Mouse (Mus musculus): ENCODE measurements around the gene Nudt15. TPM values are rescaled to one million over a fixed set of nuclear protein-coding genes. Genes with fewer than 3 reads are reported as not detected.

Nudt15 gene
- polyA plus RNA-seq, 1 experiment from 2014 or later: 7.9 TPM

DNA sequence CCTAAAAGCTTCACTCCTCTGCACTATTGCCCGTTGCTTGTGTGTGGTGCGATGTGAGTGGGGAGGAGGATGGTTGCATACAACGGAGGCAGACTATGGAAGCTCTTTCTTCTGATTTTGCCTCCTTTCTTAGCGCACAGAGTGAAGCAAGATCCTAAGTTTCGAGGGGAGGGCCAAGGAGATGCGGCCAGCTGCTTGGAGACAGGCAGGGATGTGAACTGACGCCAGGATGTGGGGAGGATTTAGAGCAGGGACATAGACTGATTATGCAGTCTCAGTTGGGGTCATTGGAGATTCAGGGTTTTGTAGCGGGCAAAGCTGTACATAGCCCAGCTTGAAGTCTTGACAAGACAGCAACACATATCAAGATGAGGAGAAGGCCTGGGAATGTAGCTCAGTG is 41.8 kb downstream of the Nudt15 start:
- Histone ChIP-seq H3K9ac (no peak overlapping the region), H3K9me3 (replicated peaks) (no peaks in the 10 kb centered on the region), H3K4me3 (no peak overlapping the region), H3K27ac (no peak overlapping the region), H3K4me1 (peaks cover 35% of the 10 kb centered on the region), H3K4me2 (no peak overlapping the region), H3K36me3 (ENCODE audit: poor library complexity, severe bottlenecking) (no peaks in the 10 kb centered on the region), H3K27me3 (no peaks in the 10 kb centered on the region)
- ATAC-seq: no peak
- 60% methylated on average over 8 of the region's 8 CpGs for WGBS

DNA sequence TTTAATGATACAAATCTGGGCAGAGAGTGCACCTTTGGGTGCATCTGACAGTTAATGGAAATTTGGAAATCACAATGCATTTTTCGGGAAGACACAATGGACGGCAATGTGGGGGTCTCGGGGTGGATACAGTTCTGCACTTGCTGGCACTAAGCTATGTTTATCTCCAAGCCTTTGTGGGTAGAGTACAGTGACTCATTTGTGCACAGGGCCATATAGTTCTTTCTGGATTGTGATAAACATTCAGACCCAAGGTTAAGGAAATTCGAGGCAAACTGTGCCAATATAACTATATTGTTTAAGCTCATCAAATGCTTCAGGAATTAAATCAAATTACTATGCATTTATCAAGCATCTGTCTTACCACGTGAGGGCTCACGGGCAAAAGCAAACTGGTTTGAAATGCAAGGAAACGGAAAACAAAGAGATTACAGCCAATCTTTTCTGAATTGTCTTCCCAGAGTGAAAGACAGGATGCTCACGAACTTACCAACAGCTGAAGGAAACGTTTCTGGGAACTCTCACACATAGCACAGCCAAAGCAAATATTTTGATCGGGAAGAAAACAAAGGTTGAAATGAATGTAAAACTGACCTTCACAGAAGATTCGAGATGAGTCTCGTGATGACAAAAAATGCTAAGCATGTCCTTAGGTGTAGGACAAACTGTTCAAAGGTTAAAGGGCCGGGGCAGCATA is 44.7 kb downstream of the Nudt15 start:
- peaks cover 26% of the 10 kb centered on the region for H3K4me1 ChIP-seq
- no peaks in the 10 kb centered on the region for H3K36me3 ChIP-seq (ENCODE audit: poor library complexity, severe bottlenecking)
- H3K27ac ChIP-seq: peak overlapping the region; percentile 80
- H3K4me3 ChIP-seq: no peak overlapping the region
- WGBS: 49% methylated on average over 13 of the region's 13 CpGs
- H3K27me3 ChIP-seq: no peaks in the 10 kb centered on the region
- H3K4me2 ChIP-seq: peak overlapping the region; percentile 20
- ATAC-seq: peak; percentile 81
- 0 out of 2 replicates have a peak overlapping the region, but pooled peaks have one; percentile 26 for H3K9ac ChIP-seq
- no peaks in the 10 kb centered on the region for H3K9me3 ChIP-seq (replicated peaks)

DNA sequence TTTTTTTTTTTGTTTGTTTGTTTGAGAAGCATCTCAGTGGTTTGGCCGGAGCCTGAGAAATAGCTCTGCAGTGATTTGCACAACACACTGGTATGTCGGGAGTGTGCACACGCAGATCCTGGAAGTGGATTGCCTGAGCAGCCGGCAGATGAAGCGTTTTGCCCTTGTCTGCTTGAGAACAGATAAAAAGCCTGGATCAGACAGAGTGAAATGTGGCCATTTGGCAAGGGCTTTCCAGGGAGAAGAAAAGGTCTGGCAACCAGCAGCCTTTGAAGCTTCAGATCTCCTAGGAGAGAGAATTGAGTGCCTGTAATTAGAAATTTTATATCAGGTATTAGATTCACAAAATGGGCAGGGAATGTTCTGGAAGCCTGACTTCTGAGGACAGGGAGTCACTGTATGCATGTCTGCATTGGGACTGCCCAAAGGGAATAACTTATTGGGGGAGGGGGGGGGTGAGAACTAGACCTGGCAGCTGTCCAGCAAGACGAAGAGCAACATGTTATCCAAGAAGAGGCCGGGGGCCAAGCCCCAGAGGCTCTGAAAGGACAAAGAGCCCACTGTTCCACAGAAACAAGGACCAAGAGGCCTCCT is 45.4 kb downstream of the Nudt15 start:
- Histone ChIP-seq H3K36me3 (ENCODE audit: poor library complexity, severe bottlenecking) (no peaks in the 10 kb centered on the region), H3K9ac (0 out of 2 replicates have a peak overlapping the region, but pooled peaks have one; percentile 26), H3K27ac (peak overlapping the region; percentile 80), H3K4me2 (peak overlapping the region; percentile 20), H3K9me3 (replicated peaks) (no peaks in the 10 kb centered on the region), H3K4me3 (no peak overlapping the region), H3K4me1 (peaks cover 26% of the 10 kb centered on the region), H3K27me3 (no peaks in the 10 kb centered on the region)
- WGBS: 20% methylated on average over 7 of the region's 7 CpGs
- ATAC-seq: peak; percentile 80

DNA sequence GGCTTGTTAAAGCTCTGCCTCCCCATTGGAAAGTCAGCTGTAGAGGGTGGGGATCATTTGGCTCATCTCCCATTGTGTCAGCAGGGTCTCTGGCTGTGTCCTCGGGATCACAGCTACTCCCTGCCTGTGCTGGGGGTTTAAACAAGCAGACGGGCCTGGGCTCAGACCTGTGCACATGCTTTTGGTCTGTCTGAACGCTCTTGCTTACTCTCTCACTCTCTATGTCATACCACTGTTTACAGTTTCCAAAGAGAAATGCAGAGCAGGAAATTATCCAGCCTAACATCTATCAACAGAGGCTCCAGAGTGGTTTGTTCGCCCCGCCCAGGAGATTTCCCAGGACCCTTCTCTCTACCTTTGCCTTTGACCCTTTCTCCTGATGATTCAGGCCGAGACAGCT is 46.3 kb downstream of the Nudt15 start:
- Histone ChIP-seq H3K4me2 (no peak overlapping the region), H3K9ac (no peak overlapping the region), H3K4me1 (peaks cover 26% of the 10 kb centered on the region), H3K27ac (peak overlapping the region; percentile 65), H3K9me3 (replicated peaks) (no peaks in the 10 kb centered on the region), H3K4me3 (no peak overlapping the region), H3K36me3 (ENCODE audit: poor library complexity, severe bottlenecking) (no peaks in the 10 kb centered on the region), H3K27me3 (no peaks in the 10 kb centered on the region)
- WGBS: 76% methylated on average over 6 of the region's 6 CpGs
- ATAC-seq: no peak

DNA sequence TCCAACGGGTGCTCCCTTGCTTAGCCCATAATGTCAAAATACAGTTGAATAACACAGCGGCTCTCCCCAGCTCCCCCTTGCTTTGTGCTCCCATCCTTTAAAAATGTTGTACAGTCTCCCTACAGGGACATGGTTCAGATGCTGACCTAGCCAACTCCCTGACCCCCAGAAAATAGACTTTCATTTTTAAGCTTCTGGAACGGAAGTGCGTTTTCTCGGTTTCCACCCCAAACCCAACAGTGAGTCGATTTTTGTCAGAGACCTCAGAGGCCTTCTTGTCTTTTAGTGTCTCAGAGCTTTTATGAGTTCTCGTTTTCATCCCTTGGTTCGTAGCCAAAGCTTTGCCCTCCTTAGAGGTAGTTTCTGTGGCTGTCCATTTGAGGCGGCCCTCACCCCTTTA is 46.8 kb downstream of the Nudt15 start:
- H3K9me3 ChIP-seq (replicated peaks): no peaks in the 10 kb centered on the region
- no peaks in the 10 kb centered on the region for H3K36me3 ChIP-seq (ENCODE audit: poor library complexity, severe bottlenecking)
- peaks cover 26% of the 10 kb centered on the region for H3K4me1 ChIP-seq
- H3K27me3 ChIP-seq: no peaks in the 10 kb centered on the region
- no peak overlapping the region for H3K4me2 ChIP-seq
- H3K9ac ChIP-seq: no peak overlapping the region
- H3K27ac ChIP-seq: no peak overlapping the region
- no peak for ATAC-seq
- H3K4me3 ChIP-seq: no peak overlapping the region
- 88% methylated on average over 9 of the region's 9 CpGs for WGBS

DNA sequence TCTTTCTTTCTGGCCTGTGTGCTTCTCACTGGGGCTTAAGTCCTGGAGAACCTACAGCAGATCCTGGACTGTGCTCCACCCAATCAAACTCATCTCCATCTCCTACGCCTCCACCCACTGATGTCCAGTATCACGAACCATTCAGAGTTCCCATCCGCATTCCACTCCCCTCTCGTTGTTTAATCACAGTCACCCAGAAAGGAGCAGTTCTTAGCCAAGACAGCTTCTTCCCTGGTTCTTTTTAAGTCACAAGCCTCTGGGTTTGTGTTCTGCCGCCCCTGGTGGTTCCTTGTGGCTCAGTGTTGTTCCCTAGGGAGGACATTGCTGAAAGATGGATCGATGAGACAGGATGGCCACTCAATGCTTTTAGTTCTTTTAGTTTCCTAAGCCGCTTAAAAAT is 52.3 kb downstream of the Nudt15 start:
- Histone ChIP-seq H3K36me3 (ENCODE audit: poor library complexity, severe bottlenecking) (no peaks in the 10 kb centered on the region), H3K4me3 (no peak overlapping the region), H3K27ac (no peak overlapping the region), H3K9ac (no peak overlapping the region), H3K4me2 (no peak overlapping the region), H3K27me3 (no peaks in the 10 kb centered on the region), H3K4me1 (no peaks in the 10 kb centered on the region), H3K9me3 (replicated peaks) (peaks cover 4% of the 10 kb centered on the region; the same call in 1 of the 2 replicates)
- no peak for ATAC-seq
- WGBS: 82% methylated on average over 7 of the region's 7 CpGs

DNA sequence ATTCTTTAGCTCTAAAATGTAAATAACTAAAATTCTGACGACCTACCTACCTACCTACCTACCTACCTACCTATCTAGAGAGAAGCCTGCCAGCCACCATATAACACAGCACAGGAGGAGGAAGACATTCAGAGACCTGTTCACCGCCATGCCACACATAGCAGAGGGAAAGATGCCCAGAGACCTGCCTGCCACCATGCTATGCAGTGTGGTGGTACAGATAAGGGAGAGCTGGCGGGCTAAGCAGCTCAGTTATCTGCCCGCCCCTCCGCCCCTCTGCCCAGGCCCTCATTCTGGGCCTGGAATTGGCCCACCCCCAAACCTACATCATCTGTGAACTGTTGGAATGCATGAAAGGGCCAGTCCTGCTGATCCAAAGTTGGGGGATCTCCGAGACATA is 53.9 kb downstream of the Nudt15 start:
- ATAC-seq: no peak
- peaks cover 5% of the 10 kb centered on the region; the same call in 1 of the 2 replicates for H3K9me3 ChIP-seq (replicated peaks)
- no peak overlapping the region for H3K4me3 ChIP-seq
- H3K9ac ChIP-seq: no peak overlapping the region
- no peaks in the 10 kb centered on the region for H3K36me3 ChIP-seq (ENCODE audit: poor library complexity, severe bottlenecking)
- H3K27me3 ChIP-seq: no peaks in the 10 kb centered on the region
- H3K4me1 ChIP-seq: no peaks in the 10 kb centered on the region
- H3K4me2 ChIP-seq: no peak overlapping the region
- no peak overlapping the region for H3K27ac ChIP-seq
- 77% methylated on average over 6 of the region's 6 CpGs for WGBS

DNA sequence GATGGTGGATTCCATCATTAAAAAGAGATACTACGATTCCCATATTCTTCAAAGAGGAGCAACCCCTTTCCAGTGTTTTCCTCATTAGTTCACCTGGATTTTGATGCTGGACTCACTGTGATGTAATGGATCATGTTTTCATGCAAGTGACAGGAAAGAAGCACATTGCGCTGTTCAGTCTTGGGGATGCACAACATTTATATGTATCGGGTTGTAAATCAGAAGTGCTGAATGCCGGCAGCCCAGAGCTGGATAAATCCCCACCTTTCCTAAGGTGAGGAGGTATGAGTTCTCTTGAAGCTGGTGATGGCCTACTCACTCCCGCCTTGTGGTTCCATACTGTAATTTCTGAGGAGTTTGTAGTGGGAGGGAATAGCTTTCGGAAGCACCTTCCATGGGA is 54.7 kb downstream of the Nudt15 start:
- H3K36me3 ChIP-seq (ENCODE audit: poor library complexity, severe bottlenecking): no peaks in the 10 kb centered on the region
- H3K4me1 ChIP-seq: no peaks in the 10 kb centered on the region
- H3K9me3 ChIP-seq (replicated peaks): peaks cover 5% of the 10 kb centered on the region; the same call in 1 of the 2 replicates
- no peak overlapping the region for H3K9ac ChIP-seq
- no peaks in the 10 kb centered on the region for H3K27me3 ChIP-seq
- no peak overlapping the region for H3K4me2 ChIP-seq
- ATAC-seq: no peak
- H3K4me3 ChIP-seq: no peak overlapping the region
- no peak overlapping the region for H3K27ac ChIP-seq
- 95% methylated on average over 6 of the region's 6 CpGs for WGBS

DNA sequence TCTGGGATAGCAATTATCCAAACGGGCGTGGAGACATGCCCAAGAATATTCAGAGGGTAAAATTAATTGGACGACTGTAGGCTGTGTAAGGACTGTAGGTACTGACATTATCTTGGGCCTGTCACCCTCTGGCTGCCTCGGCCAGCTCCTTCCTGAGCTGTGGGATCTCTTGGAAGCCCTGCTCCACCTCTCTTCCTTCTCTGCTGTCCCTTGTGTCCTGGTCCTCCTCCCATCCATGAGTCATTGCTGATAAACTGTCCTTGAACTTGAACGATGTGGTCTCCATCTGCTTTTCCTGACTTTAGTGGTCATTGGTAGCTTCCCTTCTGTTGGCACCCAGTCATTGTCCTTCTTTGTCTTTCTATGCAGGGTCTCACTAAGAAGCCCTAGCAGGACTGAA is 61.4 kb downstream of the Nudt15 start:
- Histone ChIP-seq H3K9me3 (replicated peaks) (peaks cover 5% of the 10 kb centered on the region; the same call in 1 of the 2 replicates), H3K4me2 (no peak overlapping the region), H3K4me3 (no peak overlapping the region), H3K36me3 (ENCODE audit: poor library complexity, severe bottlenecking) (no peaks in the 10 kb centered on the region), H3K27me3 (no peaks in the 10 kb centered on the region), H3K4me1 (no peaks in the 10 kb centered on the region), H3K9ac (no peak overlapping the region), H3K27ac (no peak overlapping the region)
- 83% methylated on average over 5 of the region's 5 CpGs for WGBS
- no peak for ATAC-seq

DNA sequence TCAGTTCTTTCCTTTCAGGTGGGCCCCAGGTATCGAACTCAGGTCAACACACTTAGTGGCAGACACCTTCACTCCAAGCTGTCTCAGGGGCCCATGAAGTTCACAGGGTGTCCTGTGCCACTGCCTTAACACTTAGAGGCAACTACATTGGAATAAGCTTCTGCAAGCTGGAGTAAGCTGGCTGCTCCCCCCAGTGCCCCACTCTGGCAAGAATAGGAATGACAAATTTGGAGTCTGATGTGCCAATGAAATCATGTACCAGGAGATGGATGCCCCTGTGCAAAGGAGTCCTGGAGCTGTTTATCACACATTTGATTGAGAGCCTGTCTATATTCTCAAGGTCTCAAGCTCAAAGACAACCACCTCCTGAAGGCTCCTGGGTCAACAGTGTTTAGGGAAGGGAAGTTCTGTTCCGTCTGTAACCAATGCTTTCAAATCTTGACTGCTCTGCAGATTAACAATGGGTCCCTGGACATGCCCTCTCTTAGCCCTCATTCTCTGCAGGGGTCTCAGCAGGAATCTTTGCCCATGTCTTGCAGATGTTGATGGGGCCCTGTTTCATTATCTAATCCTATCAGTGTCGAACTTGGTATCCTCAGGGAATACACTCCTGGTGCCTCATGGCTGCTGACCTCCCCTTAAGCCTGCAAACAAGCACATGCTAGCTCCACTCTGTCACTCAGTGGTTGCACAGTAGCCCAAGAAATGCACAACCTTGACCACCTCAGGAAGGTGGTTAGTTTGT is 63.5 kb downstream of the Nudt15 start:
- ATAC-seq: no peak
- no peak overlapping the region for H3K27ac ChIP-seq
- H3K4me3 ChIP-seq: no peak overlapping the region
- WGBS: 72% methylated on average over 3 of the region's 3 CpGs
- no peak overlapping the region for H3K4me2 ChIP-seq
- H3K9me3 ChIP-seq (replicated peaks): no peaks in the 10 kb centered on the region
- H3K9ac ChIP-seq: no peak overlapping the region
- peaks cover 4% of the 10 kb centered on the region for H3K4me1 ChIP-seq
- H3K36me3 ChIP-seq (ENCODE audit: poor library complexity, severe bottlenecking): no peaks in the 10 kb centered on the region
- no peaks in the 10 kb centered on the region for H3K27me3 ChIP-seq

DNA sequence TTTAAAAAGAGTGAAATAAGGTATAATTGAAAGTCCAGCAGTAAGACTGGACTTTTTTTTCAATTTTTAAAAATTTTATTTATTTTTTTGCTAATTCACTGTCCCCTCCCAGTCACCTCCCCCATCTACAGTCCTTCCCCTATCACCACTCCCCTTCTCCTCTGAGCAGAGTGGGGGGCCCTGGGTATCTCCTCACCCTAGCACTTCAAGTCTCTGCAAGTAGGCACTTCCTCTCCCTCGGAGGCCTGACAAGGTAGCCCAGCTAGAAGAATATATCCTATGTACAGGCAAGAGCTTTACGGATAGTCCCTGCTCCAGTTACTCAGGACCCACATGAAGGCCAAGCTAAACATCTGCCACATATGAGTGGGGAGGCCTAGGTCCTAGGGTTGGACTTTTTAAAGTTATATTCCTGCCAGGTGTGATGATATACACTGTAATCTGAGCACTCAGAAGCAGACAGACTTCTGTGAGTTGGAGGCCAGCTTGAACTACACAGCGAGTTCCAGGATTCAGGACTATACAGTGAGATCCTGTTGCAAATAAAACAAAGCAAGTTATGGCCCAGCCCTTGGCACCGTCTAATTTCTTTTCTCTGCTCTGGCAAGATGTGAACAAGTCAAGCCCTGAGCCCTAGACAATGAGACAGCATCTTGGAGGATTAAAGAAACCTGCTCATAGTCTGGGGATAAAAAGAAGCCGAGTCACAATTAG is 64.4 kb downstream of the Nudt15 start:
- peaks cover 8% of the 10 kb centered on the region for H3K4me1 ChIP-seq
- WGBS: 81% methylated on average over 5 of the region's 5 CpGs
- no peak overlapping the region for H3K27ac ChIP-seq
- no peak overlapping the region for H3K4me3 ChIP-seq
- H3K27me3 ChIP-seq: no peaks in the 10 kb centered on the region
- no peak overlapping the region for H3K9ac ChIP-seq
- H3K9me3 ChIP-seq (replicated peaks): no peaks in the 10 kb centered on the region
- no peak for ATAC-seq
- H3K4me2 ChIP-seq: no peak overlapping the region
- H3K36me3 ChIP-seq (ENCODE audit: poor library complexity, severe bottlenecking): no peaks in the 10 kb centered on the region

DNA sequence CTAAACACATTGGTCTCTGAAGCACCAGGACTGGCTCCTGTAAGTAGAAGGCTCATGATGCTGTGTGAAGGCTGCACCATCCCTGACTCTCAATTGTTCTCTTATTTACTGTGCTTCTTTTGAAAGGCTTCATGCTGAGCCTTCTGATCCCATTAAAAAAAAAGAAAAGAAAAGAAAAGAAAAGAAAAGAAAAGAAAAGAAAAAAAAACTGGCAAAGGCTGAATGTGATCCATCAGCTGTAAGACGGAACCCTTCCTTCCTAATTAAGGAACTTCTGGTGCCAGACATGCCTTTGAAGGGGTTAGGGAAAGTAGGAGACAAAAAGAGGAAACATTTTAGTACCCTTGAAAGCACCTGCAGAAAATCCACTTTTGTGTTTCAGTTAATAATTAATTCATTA is 68.3 kb downstream of the Nudt15 start:
- Histone ChIP-seq H3K36me3 (ENCODE audit: poor library complexity, severe bottlenecking) (no peaks in the 10 kb centered on the region), H3K4me2 (no peak overlapping the region), H3K27ac (no peak overlapping the region), H3K9me3 (replicated peaks) (no peaks in the 10 kb centered on the region), H3K4me1 (peaks cover 23% of the 10 kb centered on the region), H3K27me3 (no peaks in the 10 kb centered on the region), H3K4me3 (no peak overlapping the region), H3K9ac (no peak overlapping the region)
- ATAC-seq: no peak; the same call in 1 of the 2 replicates
- WGBS: 9% methylated on average over 1 of the region's 1 CpGs
